Mouse (Mus musculus): ENCODE data around the gene Fscn1. TPM values are rescaled to one million over a fixed set of nuclear protein-coding genes. Genes with fewer than 3 reads are reported as not detected.

Gene Fscn1
- polyA plus RNA-seq, 1 experiment, result 15.5 TPM

DNA sequence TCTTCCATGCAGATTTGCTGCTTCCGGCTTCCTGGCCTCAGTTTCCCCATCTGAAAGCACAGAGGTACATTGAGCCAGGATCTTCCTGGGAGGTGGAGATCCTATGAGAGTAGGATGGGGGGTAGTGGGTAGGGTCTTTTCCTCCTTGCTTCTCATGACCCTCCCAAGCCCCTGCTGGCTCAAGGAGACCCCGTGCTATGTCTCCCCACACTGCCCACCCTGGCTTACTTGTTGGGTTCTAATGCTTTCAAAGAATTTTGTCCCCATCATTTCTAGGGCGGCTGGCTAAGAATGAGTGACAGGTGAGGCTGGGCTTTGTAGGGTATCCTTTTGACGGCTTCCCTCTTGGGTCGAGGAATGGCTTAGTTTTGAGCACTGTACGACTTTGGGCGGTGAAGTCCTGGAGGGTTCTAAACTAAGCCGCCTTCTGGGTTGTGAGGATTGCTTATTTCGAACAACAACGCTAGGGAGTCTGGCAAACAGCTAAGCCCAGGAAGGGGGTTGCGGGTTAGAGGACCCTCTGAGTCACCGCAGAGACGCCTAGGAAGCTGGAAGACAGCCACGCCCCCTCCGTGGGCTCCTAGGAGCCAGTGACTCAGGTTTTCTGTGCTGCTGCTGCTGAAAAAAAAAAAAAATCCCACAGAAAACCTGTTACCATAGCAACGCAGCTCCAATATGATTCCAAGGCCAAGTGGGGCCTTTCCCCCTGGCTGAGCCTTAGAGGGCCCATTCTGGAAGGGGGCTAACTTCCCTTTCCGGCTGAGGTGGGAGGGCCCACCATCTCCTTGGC is 3.8 kb downstream of the Fscn1 start:
- 37% methylated on average over 17 of the region's 17 CpGs for WGBS
- DNase-seq (ENCODE audit: low read depth, low spot score), result no peak

DNA sequence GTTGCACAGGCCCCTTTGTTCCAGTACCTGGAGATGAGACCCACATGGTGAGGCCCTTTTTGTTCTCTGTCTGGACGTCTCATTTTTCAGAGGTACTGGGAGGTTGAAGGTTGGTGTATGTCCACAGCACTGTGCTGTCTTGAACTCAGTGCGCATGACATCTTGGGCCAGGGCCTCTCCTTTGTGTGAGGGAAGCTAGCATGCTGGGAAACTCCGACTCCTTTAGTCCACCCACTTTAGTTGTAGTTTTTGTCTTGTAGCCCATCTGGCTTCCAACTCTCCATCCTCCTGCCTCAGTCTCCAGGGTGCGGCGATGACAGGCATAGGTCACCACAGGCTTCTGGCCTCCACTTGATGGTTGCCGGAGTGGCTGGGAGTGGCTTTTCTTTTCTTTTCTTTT is 4.5 kb downstream of the Fscn1 start:
- WGBS, result 89% methylated on average over 6 of the region's 6 CpGs
- DNase-seq (ENCODE audit: low read depth, low spot score), result no peak

DNA sequence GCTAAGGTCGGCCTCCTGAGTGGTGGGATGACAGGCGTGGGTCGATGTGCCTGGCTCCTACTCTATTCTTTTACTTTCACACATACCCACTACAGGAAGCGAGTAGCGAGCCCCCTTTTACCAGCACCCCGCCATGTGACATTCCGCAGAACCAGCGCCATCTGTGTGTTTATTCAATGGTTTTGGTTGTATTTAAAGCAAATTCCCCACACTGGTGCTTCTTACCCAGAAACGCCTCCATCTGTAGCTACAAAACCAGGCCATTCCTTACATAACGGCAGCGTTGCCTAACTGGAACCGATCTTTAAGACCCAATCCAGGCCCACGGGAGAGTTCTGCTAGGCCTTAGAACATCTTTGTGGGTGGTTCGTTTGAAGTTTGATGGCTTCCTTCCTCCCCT is 8.3 kb downstream of the Fscn1 start:
- no peak for DNase-seq (ENCODE audit: low read depth, low spot score)
- WGBS, result 84% methylated on average over 14 of the region's 14 CpGs

DNA sequence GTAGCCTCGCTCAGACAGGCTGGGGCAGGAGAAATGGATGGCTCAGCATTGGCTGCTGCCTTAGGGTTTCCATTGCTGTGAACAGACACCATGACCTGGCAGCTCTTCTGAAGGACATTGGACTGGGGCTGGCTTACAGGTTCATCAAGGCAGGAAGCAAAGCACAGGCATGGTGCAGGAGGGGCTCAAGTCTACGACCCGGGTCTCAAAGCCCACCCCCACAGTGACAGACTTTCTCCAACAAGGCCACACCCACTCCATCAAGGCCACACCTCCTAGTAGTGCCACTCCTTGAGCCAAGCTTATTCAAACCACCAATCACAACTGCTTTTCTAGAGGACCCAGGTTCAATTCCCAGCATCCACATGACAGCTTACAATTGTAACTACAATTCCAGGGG is 13.8 kb downstream of the Fscn1 start:
- no peak for DNase-seq (ENCODE audit: low read depth, low spot score)

DNA sequence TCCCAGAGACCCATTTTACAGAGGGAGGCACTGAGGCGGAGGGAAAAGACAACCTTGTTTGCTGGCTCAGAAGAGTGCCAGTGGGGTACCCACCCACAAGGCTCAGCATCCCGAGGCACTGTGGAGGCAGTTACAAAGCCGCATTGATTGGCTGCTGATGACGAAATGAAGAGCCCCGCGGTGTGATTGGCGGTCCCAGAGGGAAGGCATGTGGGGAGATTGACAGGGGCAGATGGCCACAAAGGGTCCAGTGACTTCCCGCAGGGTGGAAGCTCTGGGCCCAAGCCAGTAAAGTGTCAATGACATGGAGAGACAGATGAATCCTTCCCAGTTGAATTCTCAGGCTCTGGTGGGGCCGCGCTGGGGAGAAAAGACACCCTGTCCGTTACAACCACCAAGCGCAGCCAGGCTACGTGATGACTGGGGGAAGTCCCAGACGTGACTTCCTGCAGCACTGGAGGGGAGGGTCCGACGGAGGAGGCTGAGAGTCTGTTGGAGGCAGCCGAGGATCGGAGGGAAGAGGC is 14.5 kb downstream of the Fscn1 start:
- DNase-seq (ENCODE audit: low read depth, low spot score), result no peak

More for the DNA sequence above, 13.8 kb downstream of the Fscn1 start:
- WGBS, result 35% methylated on average over 3 of the region's 3 CpGs

DNA sequence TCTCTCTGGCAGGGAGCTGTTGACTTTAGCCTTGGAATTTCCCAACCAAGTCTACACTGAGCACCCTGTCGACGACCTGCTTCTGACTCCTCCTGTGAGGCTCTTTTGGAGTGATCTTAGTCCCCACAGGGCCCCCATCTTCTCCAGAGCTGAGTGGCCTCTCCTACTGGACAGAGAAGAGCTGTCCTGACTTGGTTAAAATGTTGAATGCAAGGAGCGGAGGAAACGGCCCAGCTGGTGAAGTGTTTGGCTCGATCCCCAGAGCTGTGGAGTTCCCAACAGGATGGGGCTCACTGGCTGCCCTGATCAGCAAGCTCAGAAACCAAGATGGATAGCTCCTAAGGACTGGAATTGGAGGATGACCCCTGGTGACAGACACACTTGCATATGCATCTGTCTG is 16.4 kb downstream of the Fscn1 start:
- no peak for DNase-seq (ENCODE audit: low read depth, low spot score)
- WGBS, result 43% methylated on average over 5 of the region's 5 CpGs

More for the DNA sequence above, 14.5 kb downstream of the Fscn1 start:
- 25% methylated on average over 18 of the region's 18 CpGs for WGBS

DNA sequence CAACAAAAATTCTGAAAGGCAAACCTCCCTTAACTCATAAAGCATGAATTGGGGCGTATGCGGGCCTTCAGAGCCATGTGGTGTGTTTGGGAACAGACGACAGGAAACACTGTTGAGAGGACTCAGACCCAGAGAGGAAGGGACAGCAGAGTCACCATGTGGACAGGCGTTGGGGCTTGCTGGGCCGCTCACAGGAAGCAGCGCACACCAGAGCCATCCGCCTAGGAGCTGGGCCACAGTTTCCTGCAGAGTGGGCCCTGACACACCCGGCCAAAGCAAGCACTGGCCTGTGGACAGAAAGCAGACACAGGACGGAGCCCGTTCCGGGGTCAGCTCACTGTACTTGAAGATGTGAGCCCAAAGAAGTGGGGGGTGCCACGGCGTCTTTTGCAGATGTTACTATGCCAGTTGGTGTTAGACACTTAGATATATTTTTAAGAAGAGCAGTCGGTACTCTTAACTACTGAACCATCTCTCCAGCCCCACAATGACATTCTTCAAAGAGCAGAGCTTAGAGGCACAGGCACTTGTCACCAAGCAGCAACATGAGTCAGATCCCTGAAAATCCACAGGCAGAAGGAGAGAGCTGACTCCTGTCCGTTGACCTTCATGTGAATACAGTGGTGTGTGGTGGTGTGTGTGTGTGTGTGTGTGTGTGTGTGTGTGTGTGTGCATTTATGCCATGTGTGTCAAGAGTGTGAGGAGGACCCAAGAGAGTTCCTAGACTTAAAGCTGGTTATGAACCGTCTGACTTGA is 22.1 kb downstream of the Fscn1 start:
- no peak for DNase-seq (ENCODE audit: low read depth, low spot score)
- WGBS, result 69% methylated on average over 16 of the region's 16 CpGs

DNA sequence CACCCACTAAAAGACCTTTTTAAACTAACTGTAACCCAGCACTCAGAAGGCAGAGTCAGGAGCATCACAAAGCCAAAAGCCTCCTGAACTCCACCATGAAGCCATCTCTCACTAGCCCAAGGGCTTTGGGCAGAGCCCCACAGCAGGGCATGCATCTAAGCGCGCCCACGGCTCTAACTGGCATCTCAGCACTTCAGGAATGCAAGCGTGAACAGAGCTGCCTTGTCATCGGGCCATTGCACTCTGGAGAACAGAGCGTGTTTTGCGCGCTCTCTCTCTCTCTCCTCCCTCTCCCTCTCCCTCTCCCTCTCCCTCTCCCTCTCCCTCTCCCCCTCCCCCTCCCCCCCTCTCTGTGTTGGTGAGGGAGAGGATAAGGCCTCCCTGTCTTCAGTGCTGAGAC is 23.0 kb downstream of the Fscn1 start:
- 64% methylated on average over 8 of the region's 8 CpGs for WGBS

DNA sequence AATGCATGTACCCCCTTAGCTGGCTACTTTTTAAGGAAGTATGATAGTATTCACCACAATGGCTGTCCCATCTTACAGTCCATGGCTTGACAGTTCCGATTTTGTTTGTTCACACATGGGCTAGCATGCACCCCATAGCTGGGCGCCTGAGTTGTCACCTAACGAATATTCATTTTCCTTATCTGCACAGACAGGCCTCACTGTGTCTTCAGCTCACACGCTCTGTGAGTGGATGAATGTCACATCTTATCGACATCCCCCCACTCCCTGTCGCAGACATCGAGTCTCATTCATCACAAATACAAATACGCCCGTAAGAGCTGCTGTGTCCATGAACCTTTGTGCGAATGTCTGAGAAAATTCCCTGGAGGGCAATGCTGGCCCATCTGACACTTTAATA is 24.1 kb downstream of the Fscn1 start:
- no peak for DNase-seq (ENCODE audit: low read depth, low spot score)
- WGBS, result 90% methylated on average over 10 of the region's 10 CpGs

More for the DNA sequence above, 23.0 kb downstream of the Fscn1 start:
- DNase-seq (ENCODE audit: low read depth, low spot score), result no peak

DNA sequence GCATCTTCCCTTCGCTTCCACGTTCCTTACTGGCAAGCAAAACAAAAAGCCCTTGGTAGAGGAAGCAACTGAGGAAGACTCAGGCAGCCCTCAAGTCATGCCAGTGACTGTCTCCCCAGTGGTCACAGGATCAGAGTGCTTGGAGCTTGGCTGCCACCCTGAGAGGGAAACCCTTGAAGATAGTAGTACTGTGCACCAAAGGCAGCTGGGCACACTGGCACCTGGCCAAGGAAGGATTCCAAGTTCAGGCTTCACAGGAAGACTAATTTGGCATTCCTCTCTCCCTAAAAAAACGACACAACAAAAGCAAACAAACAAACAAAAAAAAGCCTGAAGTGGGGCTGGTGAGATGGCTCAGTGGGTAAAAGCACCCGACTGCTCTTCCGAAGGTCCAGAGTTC is 28.4 kb downstream of the Fscn1 start:
- no peak for DNase-seq (ENCODE audit: low read depth, low spot score)
- 64% methylated on average over 5 of the region's 5 CpGs for WGBS

DNA sequence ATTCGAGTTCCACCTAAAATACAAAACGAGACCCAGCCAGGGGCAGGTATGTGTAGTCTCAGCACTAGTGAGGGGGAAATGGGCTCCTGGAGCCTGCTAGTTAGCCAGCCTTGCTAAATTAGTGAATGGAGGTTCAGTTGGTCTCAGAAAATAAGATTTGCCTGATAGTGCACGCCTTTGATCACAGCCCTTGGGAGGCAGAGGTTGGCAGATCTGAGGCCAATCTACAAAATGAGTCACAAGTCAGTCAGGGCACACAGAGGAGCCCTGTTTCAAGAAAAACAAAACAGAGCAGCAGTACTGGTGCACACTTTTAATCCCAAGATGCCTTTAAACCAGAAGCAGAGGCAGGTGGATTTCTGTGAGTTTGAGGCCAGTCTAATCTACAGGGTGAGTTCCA is 29.0 kb downstream of the Fscn1 start:
- 86% methylated on average over 3 of the region's 3 CpGs for WGBS
- no peak for DNase-seq (ENCODE audit: low read depth, low spot score)

DNA sequence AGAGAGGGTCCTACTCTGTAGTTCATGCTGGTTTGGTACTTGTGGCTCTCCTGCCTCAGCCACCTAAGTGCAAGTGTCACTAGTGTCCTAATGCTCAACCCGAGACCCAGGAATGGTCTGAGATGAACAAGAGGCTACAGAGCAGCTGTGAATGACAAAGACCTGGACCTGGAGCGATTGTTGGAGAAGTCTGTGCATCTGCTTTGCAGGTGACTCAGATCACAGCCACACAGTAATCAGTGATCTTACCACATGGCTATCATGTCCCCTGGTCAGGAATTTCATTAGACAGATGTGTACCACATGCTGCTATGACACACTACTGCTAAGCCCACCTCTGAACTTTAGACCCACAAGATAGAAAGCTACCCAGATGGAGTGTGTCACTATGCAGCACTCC is 34.6 kb downstream of the Fscn1 start:
- WGBS, result 93% methylated on average over 2 of the region's 2 CpGs

DNA sequence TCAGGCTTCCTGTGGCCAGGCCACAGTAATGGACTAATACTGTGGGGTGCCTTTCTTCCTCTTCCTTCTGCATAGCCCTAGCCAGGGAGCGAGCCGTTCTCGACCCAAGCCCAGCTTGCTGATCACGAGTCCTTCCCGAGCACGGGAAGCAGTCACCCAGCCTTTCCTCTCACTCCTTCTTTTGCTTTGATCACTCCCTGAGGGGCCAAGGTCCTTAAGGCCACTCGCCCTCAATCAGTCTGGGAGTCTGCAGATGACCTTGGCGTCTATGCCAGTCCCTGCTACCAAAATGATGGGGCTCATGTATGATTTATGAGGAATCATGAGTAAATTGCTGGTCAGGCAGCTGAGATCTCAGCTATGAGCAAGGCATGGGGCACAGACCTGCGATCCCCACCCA is 37.4 kb downstream of the Fscn1 start:
- DNase-seq (ENCODE audit: low read depth, low spot score), result no peak
- WGBS, result 69% methylated on average over 9 of the region's 9 CpGs

More for the DNA sequence above, 34.6 kb downstream of the Fscn1 start:
- no peak for DNase-seq (ENCODE audit: low read depth, low spot score)

DNA sequence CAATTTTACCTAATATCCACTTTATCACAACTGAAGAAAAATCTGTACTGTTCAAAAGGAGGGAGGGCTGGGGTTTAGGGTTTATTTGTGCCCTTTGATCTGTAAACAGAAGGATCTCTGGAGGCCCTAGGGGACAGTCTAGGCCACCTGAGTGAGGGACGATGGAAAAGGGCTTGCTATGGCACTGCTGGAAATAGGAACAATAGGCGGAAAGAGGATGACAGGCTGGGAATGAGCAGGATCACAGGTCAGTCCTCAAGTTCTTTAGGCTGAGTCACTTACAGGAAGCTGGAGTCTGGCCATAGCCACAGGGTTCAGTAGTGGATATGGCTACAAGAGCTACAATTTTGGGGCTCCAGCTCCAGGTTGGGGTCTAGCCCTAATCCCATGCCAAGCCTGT is 38.0 kb downstream of the Fscn1 start:
- 28% methylated on average over 2 of the region's 2 CpGs for WGBS
- DNase-seq (ENCODE audit: low read depth, low spot score), result no peak

DNA sequence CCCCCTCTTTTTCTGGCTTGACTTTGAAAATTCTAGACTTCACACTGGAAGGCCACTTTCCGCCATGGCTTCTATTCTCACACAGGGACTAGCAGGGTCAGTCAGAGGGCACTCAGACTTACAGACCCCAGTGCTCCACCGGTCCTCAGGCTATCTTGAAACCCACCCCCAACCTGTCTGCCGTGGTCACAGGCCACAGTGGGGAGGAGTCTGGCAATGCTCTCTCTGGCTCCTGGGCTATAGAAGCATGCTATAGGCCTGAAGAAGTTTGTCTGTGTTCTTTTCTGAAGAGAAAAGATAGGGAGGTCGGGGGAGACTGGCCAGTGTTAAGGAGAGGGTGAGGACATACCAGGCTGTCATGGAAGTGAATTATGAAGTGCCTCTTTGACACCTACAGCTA is 39.9 kb downstream of the Fscn1 start:
- no peak for DNase-seq (ENCODE audit: low read depth, low spot score)
- WGBS, result 63% methylated on average over 4 of the region's 4 CpGs

DNA sequence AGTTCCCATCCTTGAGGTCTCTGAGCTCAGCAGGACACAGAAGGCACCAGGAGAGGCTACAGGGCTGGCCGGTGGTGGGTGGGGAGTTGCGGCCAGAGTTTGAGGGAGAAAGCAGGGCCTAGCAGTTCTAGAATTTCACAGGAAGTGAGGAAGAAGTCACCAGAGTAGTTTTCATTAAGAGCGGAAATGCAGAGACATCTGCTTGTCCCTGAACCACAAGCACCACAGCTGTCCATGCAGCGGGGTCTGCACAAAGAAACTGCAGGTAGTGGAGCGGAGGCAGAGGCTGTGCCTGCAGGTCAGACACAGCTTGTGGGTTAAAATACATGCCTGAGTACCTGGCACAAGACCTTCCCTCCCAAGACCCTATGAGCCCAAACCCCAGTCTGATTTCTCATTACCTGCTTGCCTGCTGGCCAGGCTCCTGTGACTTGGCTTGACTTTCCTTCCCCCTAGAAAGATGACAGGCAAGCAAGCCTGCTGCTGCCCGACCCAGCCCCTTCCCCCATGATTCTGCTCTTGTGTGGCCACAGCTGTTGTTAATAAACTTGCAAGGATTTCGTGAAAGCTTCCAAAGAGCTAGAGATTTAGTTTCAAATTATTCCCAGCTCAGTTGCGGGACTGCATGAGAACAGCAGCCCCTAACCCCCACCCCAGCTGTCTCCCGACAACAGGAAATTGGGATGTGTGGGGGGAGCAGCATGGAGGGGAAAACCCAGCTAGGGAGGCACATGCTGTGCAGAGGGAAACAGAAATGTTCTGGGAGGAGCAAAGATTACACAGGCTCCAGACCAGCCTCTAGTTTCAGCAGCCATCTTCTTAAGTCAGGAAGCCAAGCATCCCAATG is 40.7 kb downstream of the Fscn1 start:
- WGBS, result 66% methylated on average over 9 of the region's 9 CpGs
- DNase-seq (ENCODE audit: low read depth, low spot score), result no peak

DNA sequence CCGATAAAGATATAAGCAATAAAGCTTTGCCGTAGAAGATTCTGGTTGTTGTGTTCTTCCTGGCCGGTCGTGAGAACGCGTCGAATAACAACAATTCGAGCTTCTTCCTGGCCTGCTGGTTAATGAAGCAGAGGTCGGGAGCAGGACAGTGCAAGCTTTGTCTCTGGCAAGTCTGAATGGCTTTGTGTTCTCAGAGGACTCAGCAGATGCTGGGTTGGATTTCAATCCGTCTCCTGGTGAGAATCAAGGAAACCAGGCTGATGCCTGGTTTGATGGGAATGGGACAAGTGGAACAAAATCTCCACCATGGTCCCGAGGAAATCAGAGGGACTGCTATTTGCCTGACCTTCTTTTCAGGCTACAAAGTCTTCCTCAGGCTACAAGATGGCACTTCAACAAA is 49.2 kb downstream of the Fscn1 start:
- 91% methylated on average over 11 of the region's 11 CpGs for WGBS
- no peak for DNase-seq (ENCODE audit: low read depth, low spot score)

DNA sequence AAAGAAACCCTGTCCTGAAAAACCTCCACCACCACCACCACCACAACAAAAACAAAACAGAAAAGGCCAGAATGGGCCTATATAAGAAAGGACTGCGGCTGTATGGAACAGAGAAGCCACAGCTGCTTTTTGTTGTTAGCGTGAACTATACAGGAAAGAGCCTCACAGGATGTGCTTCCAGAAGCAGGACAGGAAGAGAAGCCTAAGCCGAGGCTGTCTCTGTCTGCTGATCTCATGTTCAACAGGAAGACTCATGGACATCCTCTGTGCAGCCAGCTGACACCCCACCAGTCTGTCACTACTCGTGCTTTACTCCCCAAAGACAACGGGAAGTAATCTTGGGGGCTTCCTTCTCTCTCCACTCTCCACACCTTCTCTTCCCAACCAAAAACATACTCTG is 57.3 kb downstream of the Fscn1 start:
- 73% methylated on average over 5 of the region's 5 CpGs for WGBS
- DNase-seq (ENCODE audit: low read depth, low spot score), result no peak
